Mouse (Mus musculus) limb, embryonic 13.5 days (tissue): Measurements from ENCODE around the gene Cdca5. TPM values are rescaled to one million over a fixed set of nuclear protein-coding genes. Genes with fewer than 3 reads are reported as not detected.

ENCODE experiments used
- ATAC-seq: fragments of 200-750 bp; cut with Nextera tagmentation; 2 replicates; pipeline ENCODE4 v1.8.0; 2017; ENCODE audit warnings: low read depth, moderate number of reproducible peaks, moderate TSS enrichment; ENCODE audit not compliant: low FRiP score
- H3K27ac ChIP-seq: fragments of 300-500 bp; sonication (generic); 2 replicates; pipeline ENCODE4 v1.5.1; 2015; ENCODE audit warnings: inconsistent platforms, mild to moderate bottlenecking, moderate library complexity
- H3K27me3 ChIP-seq: fragments of 300-500 bp; sonication (generic); 2 replicates; pipeline ENCODE4 v1.6.1; 2015; ENCODE audit warnings: mild to moderate bottlenecking, inconsistent platforms
- H3K36me3 ChIP-seq: fragments of 300-500 bp; sonication (generic); 2 replicates; pipeline ENCODE4 v1.6.1; 2015; ENCODE audit warnings: inconsistent platforms, mild to moderate bottlenecking, moderate library complexity
- H3K4me1 ChIP-seq: fragments of 300-500 bp; sonication (generic); 2 replicates; pipeline ENCODE4 v1.6.1; 2015; ENCODE audit warnings: inconsistent platforms
- H3K4me2 ChIP-seq: fragments of 300-500 bp; sonication (generic); replicated peaks from 2 replicates; pipeline ENCODE4 v1.6.1; 2015; ENCODE audit warnings: inconsistent platforms, mild to moderate bottlenecking, moderate library complexity
- H3K4me3 ChIP-seq: fragments of 300-500 bp; sonication (generic); 2 replicates; pipeline ENCODE4 v1.5.1; 2015; ENCODE audit warnings: moderate library complexity, mild to moderate bottlenecking, inconsistent platforms
- H3K9ac ChIP-seq: fragments of 300-500 bp; sonication (generic); 2 replicates; pipeline ENCODE4 v1.6.1; 2015; ENCODE audit warnings: mild to moderate bottlenecking, inconsistent platforms
- H3K9me3 ChIP-seq: fragments of 300-500 bp; sonication (generic); 2 replicates; pipeline ENCODE4 v1.6.1; 2016; ENCODE audit warnings: inconsistent platforms
- WGBS: fragments of 180-500 bp; shearing (Covaris S2); methylation state at CpG from one replicate; pipeline ENCODE4 v1.1.7; 2015; 5-methylcytosine and 5-hydroxymethylcytosine counted together
- microRNA-seq: library from miRNA; unstranded; fragments of <30 nt; microRNA quantifications from one replicate; pipeline ENCODE4, GENCODE M21; 2016
- polyA plus RNA-seq: library from polyadenylated mRNA; unstranded; fragments of >200 nt; fragmentation: Nextera tagmentation; extraction: Ambion mirVana; gene quantifications from 2 replicates; pipeline ENCODE4 v1.2.1, GENCODE M21; 2015

Cdca5 gene
- polyA plus RNA-seq, 1 experiment from 2014 or later, result 37.6 TPM

DNA sequence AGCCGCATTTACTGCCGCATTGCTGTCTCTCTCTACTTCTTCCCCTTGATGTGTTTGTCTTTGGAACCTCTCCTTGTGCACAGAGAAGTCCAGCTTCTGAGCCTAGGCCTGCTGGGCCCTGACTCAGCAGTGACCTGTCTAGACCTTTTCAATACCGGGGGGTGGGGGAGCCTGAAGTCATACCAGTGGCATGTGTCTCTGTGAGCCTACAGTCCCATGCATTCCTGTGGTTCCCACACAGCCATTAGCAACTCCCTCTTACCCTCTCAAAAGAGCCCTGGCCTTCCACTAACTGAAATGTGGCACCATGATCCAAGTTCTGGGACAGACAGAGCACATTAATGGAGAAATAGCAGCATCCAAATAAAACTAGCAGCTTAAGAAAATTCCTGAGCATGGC, 51.6 kb downstream of the Cdca5 start:
- Histone ChIP-seq H3K27ac (no peak overlapping the region), H3K4me2 (no peak overlapping the region), H3K36me3 (peaks cover 44% of the 10 kb centered on the region), H3K9me3 (no peaks in the 10 kb centered on the region), H3K27me3 (no peaks in the 10 kb centered on the region), H3K9ac (peak overlapping the region; percentile 19; the same call in 1 of the 2 replicates), H3K4me1 (peaks cover 10% of the 10 kb centered on the region), H3K4me3 (no peak overlapping the region)
- 82% methylated on average over 3 of the region's 3 CpGs for WGBS
- ATAC-seq, result no peak

DNA sequence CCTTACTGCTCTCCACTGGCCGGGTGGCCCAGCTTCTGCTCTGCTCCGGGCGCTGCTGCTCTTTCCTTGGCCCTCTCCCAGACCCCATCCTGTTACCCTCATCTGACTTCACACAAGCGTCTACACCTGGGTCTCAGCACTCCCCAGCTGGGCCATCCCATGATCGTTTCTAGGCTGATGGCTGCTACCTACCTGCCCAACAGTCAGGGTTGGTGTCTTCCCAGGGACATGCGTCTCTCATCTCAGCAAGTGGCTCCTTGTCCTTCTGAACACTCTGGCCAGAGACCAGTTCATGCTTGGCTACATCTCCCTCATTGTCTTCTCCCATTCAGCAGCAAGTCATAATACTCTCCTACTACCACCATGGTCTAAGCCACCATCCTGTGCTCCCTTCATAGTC, 54.9 kb downstream of the Cdca5 start:
- Histone ChIP-seq H3K27ac (no peak overlapping the region), H3K27me3 (no peaks in the 10 kb centered on the region), H3K36me3 (peaks cover 34% of the 10 kb centered on the region), H3K4me3 (peak overlapping the region; percentile 67), H3K4me2 (peak overlapping the region; percentile 85), H3K9me3 (no peaks in the 10 kb centered on the region), H3K9ac (peak overlapping the region; percentile 89; the same call in 1 of the 2 replicates), H3K4me1 (peaks cover 13% of the 10 kb centered on the region)
- 91% methylated on average over 6 of the region's 6 CpGs for WGBS
- ATAC-seq, result no peak

DNA sequence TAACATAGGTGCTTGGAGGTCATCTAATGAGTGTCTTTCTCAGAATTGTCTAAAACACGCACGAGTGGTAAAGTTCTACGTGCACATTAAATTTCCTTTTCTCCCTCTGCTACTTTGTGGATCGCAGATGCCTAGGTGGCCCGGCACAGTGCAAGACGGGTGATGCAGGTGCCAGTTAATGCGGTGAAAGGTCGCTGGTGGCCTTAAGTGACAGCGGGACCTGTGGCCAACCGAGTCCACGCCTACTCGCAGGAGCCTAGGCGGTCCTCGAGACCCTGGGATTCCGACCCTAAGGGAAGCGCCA, 55.5 kb downstream of the Cdca5 start:
- no peak for ATAC-seq
- Histone ChIP-seq H3K27ac (peak overlapping the region; percentile 96), H3K4me3 (peak overlapping the region; percentile 67), H3K4me2 (peak overlapping the region; percentile 85), H3K27me3 (no peaks in the 10 kb centered on the region), H3K36me3 (peaks cover 28% of the 10 kb centered on the region), H3K9me3 (no peaks in the 10 kb centered on the region), H3K9ac (peak overlapping the region; percentile 89), H3K4me1 (peaks cover 13% of the 10 kb centered on the region)
- WGBS, result 5% methylated on average over 16 of the region's 16 CpGs

DNA sequence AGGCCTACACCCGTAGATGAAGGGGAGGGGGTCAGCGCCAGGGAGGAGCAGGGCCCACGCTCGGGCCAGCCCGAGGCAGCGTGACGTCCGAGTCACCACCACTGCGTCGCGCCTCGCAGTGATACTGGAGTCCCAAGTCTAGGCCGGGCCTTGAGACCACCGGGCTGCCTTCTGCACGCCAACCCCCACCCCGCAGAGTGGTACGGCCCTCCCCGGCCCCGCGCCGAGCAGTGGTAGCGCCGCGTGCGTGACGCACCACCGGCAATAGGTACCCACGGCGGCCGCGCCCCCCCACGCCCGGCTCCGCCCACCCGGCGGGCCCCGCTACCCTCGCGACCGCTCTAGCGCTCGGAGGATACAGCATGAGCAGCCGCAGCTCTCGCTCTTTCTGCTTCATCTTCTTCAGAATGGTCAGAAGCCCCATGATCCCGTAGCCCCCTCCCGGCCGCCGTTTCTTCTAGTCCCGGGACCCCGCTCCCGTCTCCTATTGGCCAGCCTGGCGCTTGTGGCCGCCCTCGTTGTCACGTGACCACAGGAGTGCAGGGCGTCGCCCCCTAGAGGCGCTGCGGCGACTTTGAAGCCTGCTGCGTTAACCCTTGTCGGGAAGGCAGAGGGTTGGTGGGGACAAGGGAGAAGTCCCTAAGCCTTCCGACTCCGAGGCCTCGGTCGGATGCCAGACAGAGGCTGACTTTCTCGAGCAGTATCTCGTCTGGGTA, 56.1 kb downstream of the Cdca5 start, which contains the start of gene Batf2:
TSS of gene Batf2 (plus strand) at position 306 of the 716 bp plus-strand sequence.
- WGBS, result under 1% methylated on average over 52 of the region's 68 CpGs
- peak within 1 kb of the TSS; percentile 96 for H3K27ac ChIP-seq
- peaks cover 13% of the 10 kb centered on the region for H3K4me1 ChIP-seq
- H3K27me3 ChIP-seq, result no peaks in the 10 kb centered on the region
- H3K4me2 ChIP-seq, result peak within 1 kb of the TSS; percentile 85
- ATAC-seq, result peak; percentile 94
- H3K4me3 ChIP-seq, result peak within 1 kb of the TSS; percentile 67
- H3K9me3 ChIP-seq, result no peaks in the 10 kb centered on the region
- H3K9ac ChIP-seq, result peak within 1 kb of the TSS; percentile 89
- peaks cover 22% of the 10 kb centered on the region for H3K36me3 ChIP-seq

DNA sequence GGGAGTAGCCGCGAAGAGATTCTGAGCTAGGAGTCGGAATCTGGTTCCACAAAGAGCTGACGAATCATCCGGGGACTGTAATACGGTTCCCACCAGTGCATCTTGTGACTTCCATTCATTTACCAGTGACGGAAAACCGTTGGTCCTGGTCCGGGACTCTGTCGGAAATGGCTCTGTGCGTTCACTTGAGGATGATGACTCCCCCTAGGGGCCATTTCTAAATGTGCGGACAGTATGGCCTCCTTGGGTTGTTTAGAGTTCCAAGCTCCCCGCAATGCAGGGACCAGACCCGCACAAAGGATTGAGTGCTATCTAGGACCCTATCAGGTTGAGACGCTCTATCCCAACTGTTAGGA, 56.6 kb downstream of the Cdca5 start, which contains the start of gene Arl2:
TSS of gene Arl2 (minus strand) at position 155 of the 356 bp plus-strand sequence.
- Histone ChIP-seq H3K4me1 (peaks cover 13% of the 10 kb centered on the region), H3K27me3 (no peaks in the 10 kb centered on the region), H3K9ac (peak within 1 kb of the TSS; percentile 89), H3K4me3 (peak within 1 kb of the TSS; percentile 67), H3K27ac (peak within 1 kb of the TSS; percentile 96), H3K9me3 (no peaks in the 10 kb centered on the region), H3K36me3 (peaks cover 17% of the 10 kb centered on the region), H3K4me2 (peak within 1 kb of the TSS; percentile 85)
- ATAC-seq, result peak; percentile 72
- WGBS, result 1% methylated on average over 15 of the region's 15 CpGs

Small RNA genes lying within 50 kb of the gene (microRNA-seq; reads per million reads assigned to microRNA genes)
- gene Mir6988, result 0.87 reads per million

Other genes with a start within 250 kb of the Cdca5 start
- 30.1 and 32.2 TPM in 2 replicates for gene Frmd8, start 209.7 kb upstream of the Cdca5 start, polyA plus RNA-seq
- gene Slc25a45, start 207.2 kb upstream of the Cdca5 start, polyA plus RNA-seq, result 2.3 and 2.4 TPM in 2 replicates
- gene Tigd3, start 190.8 kb upstream of the Cdca5 start, polyA plus RNA-seq, result 4.7 and 5.5 TPM in 2 replicates
- gene Dpf2, start 172.0 kb upstream of the Cdca5 start, polyA plus RNA-seq, result 174 and 185 TPM in 2 replicates
- gene Cdc42ep2, start 160.2 kb upstream of the Cdca5 start, polyA plus RNA-seq, result 4.7 and 5.3 TPM in 2 replicates
- 70.9 and 75.7 TPM in 2 replicates for gene Pola2, start 120.8 kb upstream of the Cdca5 start, polyA plus RNA-seq
- gene Slc22a20, start 98.8 kb upstream of the Cdca5 start, polyA plus RNA-seq, result not detected in 2 replicates
- 7.1 and 8.0 TPM in 2 replicates for gene Capn1, start 69.1 kb upstream of the Cdca5 start, polyA plus RNA-seq
- gene Syvn1, start 38.4 kb upstream of the Cdca5 start, polyA plus RNA-seq, result 27.2 and 34.0 TPM in 2 replicates
- 76.9 and 80.0 TPM in 2 replicates for gene Mrpl49, start 27.2 kb upstream of the Cdca5 start, polyA plus RNA-seq
- 760 and 823 TPM in 2 replicates for gene Fau, start 27.1 kb upstream of the Cdca5 start, polyA plus RNA-seq
- gene Znhit2, start 23.8 kb upstream of the Cdca5 start, polyA plus RNA-seq, result 29.0 and 29.8 TPM in 2 replicates
- 17.4 and 24.0 TPM in 2 replicates for gene Tm7sf2, start 16.6 kb upstream of the Cdca5 start, polyA plus RNA-seq
- 69.7 and 72.5 TPM in 2 replicates for gene Vps51, start 7.8 kb upstream of the Cdca5 start, polyA plus RNA-seq
- gene Tmem262, start 5.0 kb upstream of the Cdca5 start, polyA plus RNA-seq, result not detected in 2 replicates
- gene Gm28374, start 2.7 kb upstream of the Cdca5 start, polyA plus RNA-seq, result 1.9 and 2.3 TPM in 2 replicates
- gene Zfpl1, start within 50 bp of the Cdca5 start, polyA plus RNA-seq, result 85.9 and 92.5 TPM in 2 replicates
- 0.73 TPM in 1 of 2 replicates, not detected in the other for gene AC131692.1, start 9.4 kb downstream of the Cdca5 start, polyA plus RNA-seq
- gene Naaladl1, start 20.8 kb downstream of the Cdca5 start, polyA plus RNA-seq, result 0.46 and 0.65 TPM in 2 replicates
- 42.9 and 44.0 TPM in 2 replicates for gene Sac3d1, start 33.7 kb downstream of the Cdca5 start, polyA plus RNA-seq
- gene Snx15, start 43.3 kb downstream of the Cdca5 start, polyA plus RNA-seq, result 33.0 and 33.7 TPM in 2 replicates
- not detected in 2 replicates for gene Batf2, start 56.0 kb downstream of the Cdca5 start, polyA plus RNA-seq
- gene Arl2, start 56.6 kb downstream of the Cdca5 start, polyA plus RNA-seq, result 88.7 and 90.4 TPM in 2 replicates
- not detected in 2 replicates for gene Majin, start 99.4 kb downstream of the Cdca5 start, polyA plus RNA-seq
- gene Gpha2, start 141.4 kb downstream of the Cdca5 start, polyA plus RNA-seq, result 3.1 and 4.2 TPM in 2 replicates
- gene Ppp2r5b, start 150.9 kb downstream of the Cdca5 start, polyA plus RNA-seq, result 23.9 and 29.0 TPM in 2 replicates
- 8.6 and 10.7 TPM in 2 replicates for gene Atg2a, start 156.7 kb downstream of the Cdca5 start, polyA plus RNA-seq
- gene Ehd1, start 191.7 kb downstream of the Cdca5 start, polyA plus RNA-seq, result 73.1 and 82.9 TPM in 2 replicates
- 0.52 and 0.70 TPM in 2 replicates for gene Cdc42bpg, start 221.5 kb downstream of the Cdca5 start, polyA plus RNA-seq
- gene Men1, start 250.0 kb downstream of the Cdca5 start, polyA plus RNA-seq, result 88.7 and 97.6 TPM in 2 replicates